25 mouse cellular contexts compared by ENCODE assay signal in genomic region chr12:75860843-75861242, GRCm38 (mm10).
"Had no signal": no experiment of that assay in that cellular context is flagged by ENCODE, and none has a peak within 500 bp of the region (broad histone marks: within the 10 kb centered on the region; RNA-seq: fewer than 3 reads in every experiment).

No protein-coding gene starts in this region.

- H3K4me2 ChIP-seq: limb, embryonic 13.5 days; liver, embryonic 12.5 days; liver, embryonic 15.5 days; lung, embryonic 15.5 days; midbrain, embryonic 13.5 days; neural tube, embryonic 13.5 days had no signal

- H3K27ac ChIP-seq: liver, embryonic 12.5 days; liver, embryonic 15.5 days; midbrain, embryonic 10.5 days; midbrain, embryonic 13.5 days; neural tube, embryonic 13.5 days; stomach, postnatal 0 days had no signal

- H3K4me3 ChIP-seq: left cerebral cortex, adult 2 months; limb, embryonic 13.5 days; liver, embryonic 12.5 days; liver, embryonic 15.5 days; lung, embryonic 15.5 days; megakaryocyte, embryonic 14.5 days; midbrain, embryonic 10.5 days; midbrain, embryonic 13.5 days; myocyte; neural tube, embryonic 13.5 days had no signal

- DNase-seq: kidney, adult 2 months; kidney, postnatal 25 days; layer of hippocampus, postnatal 36 days; liver; lung, adult 18-20 months; lung, postnatal 10 days; lung, postnatal 36 days; right cerebral cortex, adult 18-20 months; right cerebral cortex, postnatal 14 days; right cerebral cortex, postnatal 4 days; thymus, adult 2 months; thymus, postnatal 14 days; thymus, postnatal 4 days had no signal

- H3K9ac ChIP-seq: limb, embryonic 13.5 days; liver, embryonic 12.5 days; liver, embryonic 15.5 days; lung, embryonic 15.5 days; midbrain, embryonic 13.5 days; neural tube, embryonic 13.5 days had no signal

- H3K4me1 ChIP-seq: limb, embryonic 13.5 days; liver, embryonic 15.5 days; megakaryocyte, embryonic 14.5 days; neural tube, embryonic 13.5 days had no signal

- H3K27me3 ChIP-seq: limb, embryonic 13.5 days; liver, embryonic 15.5 days; lung, embryonic 15.5 days; midbrain, embryonic 13.5 days; neural tube, embryonic 13.5 days had no signal

- H3K36me3 ChIP-seq: limb, embryonic 13.5 days; liver, embryonic 12.5 days; liver, embryonic 15.5 days; lung, embryonic 15.5 days; midbrain, embryonic 13.5 days; neural tube, embryonic 13.5 days had no signal

- H3K9me3 ChIP-seq: limb, embryonic 13.5 days; liver, embryonic 12.5 days; liver, embryonic 15.5 days; lung, embryonic 15.5 days; midbrain, embryonic 10.5 days; midbrain, embryonic 13.5 days; neural tube, embryonic 13.5 days had no signal

- ATAC-seq: liver, embryonic 12.5 days; midbrain, embryonic 13.5 days; midbrain, embryonic 16.5 days had no signal
